Mouse (Mus musculus) skeletal muscle tissue, postnatal 0 days (tissue): ENCODE data around the gene Olfr609. TPM values are rescaled to one million over a fixed set of nuclear protein-coding genes. Genes with fewer than 3 reads are reported as not detected.

Experiments
- polyA plus RNA-seq: library from polyadenylated mRNA; unstranded; fragments of >200 nt; fragmentation: Nextera tagmentation; extraction: Ambion mirVana; gene quantifications from 2 replicates; pipeline ENCODE4 v1.2.1, GENCODE M21; 2015

Olfr609 gene
- polyA plus RNA-seq: not detected in 2 replicates

DNA sequence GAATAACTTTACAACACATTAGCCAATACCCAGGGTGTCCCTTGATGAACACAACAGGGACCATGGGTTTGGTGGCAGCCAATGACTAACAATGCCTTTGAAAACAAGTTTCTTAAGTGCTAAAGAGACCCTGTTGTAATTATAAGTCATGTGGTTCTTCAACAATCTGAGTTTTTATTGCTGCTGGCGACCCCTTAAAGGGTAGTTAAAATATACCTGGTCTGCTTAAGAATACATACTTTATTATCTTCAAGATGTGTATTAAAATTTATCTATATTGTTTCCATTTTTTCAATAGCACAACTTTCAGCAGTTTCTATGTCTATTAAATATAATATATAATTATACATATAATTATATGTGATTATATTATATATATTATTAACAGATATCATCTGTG, at the start of gene Olfr609:
Gene Olfr609, minus strand, starts transcription at position 101 of the 400 bp plus-strand sequence.

DNA sequence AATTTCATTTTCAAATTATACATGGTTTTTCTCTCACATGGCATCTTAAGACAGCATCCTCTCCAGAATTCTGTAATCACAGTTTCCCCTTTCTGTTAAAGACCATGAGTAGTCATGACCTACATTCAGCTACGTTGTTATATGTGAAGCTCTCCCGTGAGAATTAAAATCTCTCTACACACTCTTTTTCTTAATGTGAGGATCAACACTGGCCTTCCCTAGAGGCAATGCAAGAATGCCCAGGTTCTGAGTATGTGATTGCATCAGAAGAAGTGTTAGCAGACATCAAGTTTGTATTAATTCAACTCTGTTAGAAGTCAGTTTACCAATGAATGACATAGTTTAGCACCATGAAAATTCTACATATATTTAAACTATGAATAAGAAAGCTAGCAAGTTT, 44.8 kb upstream of the Olfr609 start, which contains the start of gene Olfr612:
Gene Olfr612, minus strand, starts transcription at position 101 of the 400 bp plus-strand sequence.

DNA sequence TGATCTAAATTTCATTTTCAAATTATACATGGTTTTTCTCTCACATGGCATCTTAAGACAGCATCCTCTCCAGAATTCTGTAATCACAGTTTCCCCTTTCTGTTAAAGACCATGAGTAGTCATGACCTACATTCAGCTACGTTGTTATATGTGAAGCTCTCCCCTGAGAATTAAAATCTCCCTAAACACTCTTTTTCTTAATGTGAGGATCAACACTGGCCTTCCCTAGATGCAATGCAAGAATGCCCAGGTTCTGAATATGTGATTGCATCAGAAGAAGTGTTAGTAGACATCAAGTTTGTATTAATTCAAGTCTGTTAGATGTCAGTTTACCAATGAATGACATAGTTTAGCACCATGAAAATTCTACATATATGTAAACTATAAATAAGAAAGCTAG, 22.9 kb upstream of the Olfr609 start, which contains the start of gene Olfr611:
Gene Olfr611, minus strand, starts transcription at position 101 of the 400 bp plus-strand sequence.

DNA sequence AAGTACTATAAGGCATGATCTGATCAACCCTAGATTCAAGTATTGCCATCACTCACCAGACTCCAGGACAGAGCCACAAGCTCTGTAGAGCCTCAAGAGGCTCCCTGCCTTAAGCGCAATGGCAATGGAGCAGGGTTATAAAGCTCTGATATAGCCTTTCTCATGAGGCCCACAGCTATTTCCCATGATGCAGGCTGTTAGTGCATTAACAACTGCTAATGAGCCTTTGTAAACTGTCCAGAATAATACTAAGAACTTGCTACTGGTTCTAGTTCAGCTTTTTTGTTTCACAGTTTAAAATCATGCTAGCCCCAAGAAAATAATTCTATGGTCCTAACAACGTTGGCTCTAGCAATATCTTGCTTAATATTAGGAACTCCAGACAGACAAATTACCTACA, 14.2 kb upstream of the Olfr609 start, which contains the start of gene Olfr610:
Gene Olfr610, minus strand, starts transcription at position 101 of the 400 bp plus-strand sequence.

DNA sequence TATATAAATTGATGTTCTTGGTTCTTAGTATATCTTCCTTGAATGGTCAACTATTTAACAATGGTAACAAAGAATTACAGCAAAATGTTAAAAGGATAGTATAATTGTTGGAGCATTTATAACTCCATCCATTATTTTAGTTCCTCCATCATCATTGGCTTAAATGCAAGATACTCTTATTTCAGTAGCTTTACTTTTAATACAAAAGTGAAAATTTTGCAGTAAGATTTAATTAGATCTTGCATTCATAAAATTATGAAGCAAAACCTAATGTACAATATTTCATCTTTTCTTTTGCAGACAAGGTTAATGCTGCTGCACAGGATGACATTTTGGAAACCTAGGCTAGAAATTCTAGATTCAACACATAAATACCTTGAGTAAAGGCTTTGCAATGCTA, 28.3 kb downstream of the Olfr609 start, which contains the start of gene Olfr608:
Gene Olfr608, plus strand, starts transcription at position 301 of the 400 bp plus-strand sequence.

DNA sequence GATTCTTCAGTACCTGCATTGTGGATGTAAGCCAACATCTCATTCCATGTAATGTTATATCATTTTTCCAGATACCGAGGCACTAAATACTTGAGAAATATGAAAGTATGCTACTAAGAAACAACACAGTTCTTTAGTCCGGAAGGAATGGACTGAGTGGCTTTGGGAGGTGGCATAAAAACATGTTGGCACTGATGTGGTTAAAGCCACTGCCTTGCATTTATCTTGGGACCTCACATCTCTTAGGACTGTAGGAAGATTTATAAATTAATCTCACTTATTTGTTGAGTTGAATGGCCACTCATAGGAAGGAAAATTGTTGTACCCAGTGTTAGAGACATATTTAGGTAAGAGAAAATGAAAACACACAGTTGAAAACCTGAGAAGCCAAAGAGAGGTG, 49.1 kb downstream of the Olfr609 start, which contains the start of gene Olfr606:
Gene Olfr606, plus strand, starts transcription at position 301 of the 400 bp plus-strand sequence.

DNA sequence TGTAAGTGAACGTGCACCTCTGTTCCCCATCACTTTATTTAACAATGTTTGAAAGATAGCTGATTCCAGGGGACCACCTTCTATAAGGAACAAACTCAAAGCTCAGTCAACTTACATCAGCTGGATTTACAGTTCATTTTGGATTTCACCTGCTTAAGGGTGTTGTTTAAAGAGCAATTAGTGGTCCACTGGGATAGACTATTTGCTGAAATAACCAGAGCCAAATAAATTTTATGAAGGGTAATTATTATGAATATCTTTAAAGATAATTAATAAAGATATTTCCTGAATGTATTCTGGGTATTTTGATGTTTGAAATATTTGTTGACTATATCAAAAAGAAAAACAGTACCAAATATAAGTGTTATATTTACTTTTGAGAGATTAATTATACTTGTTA, 52.5 kb downstream of the Olfr609 start, which contains the start of gene Olfr605:
Gene Olfr605, minus strand, starts transcription at position 101 of the 400 bp plus-strand sequence.

Other genes with a start within 250 kb of the Olfr609 start
- gene Usp17ld, start 245.6 kb downstream of the Olfr609 start, polyA plus RNA-seq: not detected in 2 replicates
- gene Olfr596, start 192.4 kb downstream of the Olfr609 start, polyA plus RNA-seq: not detected in 2 replicates
- gene Olfr597, start 181.7 kb downstream of the Olfr609 start, polyA plus RNA-seq: not detected in 2 replicates
- gene Olfr598, start 174.5 kb downstream of the Olfr609 start, polyA plus RNA-seq: not detected in 2 replicates
- gene Olfr599, start 162.1 kb downstream of the Olfr609 start, polyA plus RNA-seq: not detected in 2 replicates
- not detected in 2 replicates for gene Olfr600, start 148.4 kb downstream of the Olfr609 start, polyA plus RNA-seq
- gene Olfr601, start 135.4 kb downstream of the Olfr609 start, polyA plus RNA-seq: not detected in 2 replicates
- gene Olfr603, start 111.9 kb downstream of the Olfr609 start, polyA plus RNA-seq: not detected in 2 replicates
- gene Usp17lc, start 83.0 kb downstream of the Olfr609 start, polyA plus RNA-seq: not detected in 2 replicates
- gene Olfr605, start 52.6 kb downstream of the Olfr609 start, polyA plus RNA-seq: not detected in 2 replicates
- not detected in 2 replicates for gene Olfr606, start 49.0 kb downstream of the Olfr609 start, polyA plus RNA-seq
- not detected in 2 replicates for gene Olfr607, start 33.9 kb downstream of the Olfr609 start, polyA plus RNA-seq
- not detected in 2 replicates for gene Olfr608, start 28.2 kb downstream of the Olfr609 start, polyA plus RNA-seq
- gene Olfr610, start 14.1 kb upstream of the Olfr609 start, polyA plus RNA-seq: not detected in 2 replicates
- not detected in 2 replicates for gene Olfr611, start 22.8 kb upstream of the Olfr609 start, polyA plus RNA-seq
- not detected in 2 replicates for gene Olfr612, start 44.7 kb upstream of the Olfr609 start, polyA plus RNA-seq
- not detected in 2 replicates for gene Olfr613, start 50.0 kb upstream of the Olfr609 start, polyA plus RNA-seq
- not detected in 2 replicates for gene Olfr615, start 58.0 kb upstream of the Olfr609 start, polyA plus RNA-seq
- not detected in 2 replicates for gene Olfr616, start 71.1 kb upstream of the Olfr609 start, polyA plus RNA-seq
- not detected in 2 replicates for gene Olfr617, start 75.0 kb upstream of the Olfr609 start, polyA plus RNA-seq
- not detected in 2 replicates for gene Olfr618, start 92.0 kb upstream of the Olfr609 start, polyA plus RNA-seq
- gene Olfr619, start 102.5 kb upstream of the Olfr609 start, polyA plus RNA-seq: not detected in 2 replicates
- not detected in 2 replicates for gene Olfr620, start 114.5 kb upstream of the Olfr609 start, polyA plus RNA-seq
- gene Olfr622, start 144.6 kb upstream of the Olfr609 start, polyA plus RNA-seq: not detected in 2 replicates
- gene Olfr623, start 165.6 kb upstream of the Olfr609 start, polyA plus RNA-seq: not detected in 2 replicates
- 0.03 and 0.06 TPM in 2 replicates for gene Olfr624, start 173.1 kb upstream of the Olfr609 start, polyA plus RNA-seq
- gene Olfr625-ps1, start 184.7 kb upstream of the Olfr609 start, polyA plus RNA-seq: not detected in 2 replicates
- gene Olfr243, start 216.6 kb upstream of the Olfr609 start, polyA plus RNA-seq: not detected in 2 replicates
- gene Olfr628, start 232.3 kb upstream of the Olfr609 start, polyA plus RNA-seq: not detected in 2 replicates
- gene Olfr629, start 246.9 kb upstream of the Olfr609 start, polyA plus RNA-seq: not detected in 2 replicates